Mouse (Mus musculus) stomach, embryonic 16.5 days (tissue): ENCODE results near the gene Phactr2. TPM values are rescaled to one million over a fixed set of nuclear protein-coding genes. Genes with fewer than 3 reads are reported as not detected.

ENCODE experiments used
- ATAC-seq: fragments of 200-750 bp; cut with Nextera tagmentation; 2 replicates; pipeline ENCODE4 v1.8.0; 2017; ENCODE audit warnings: moderate number of reproducible peaks, moderate TSS enrichment; ENCODE audit not compliant: insufficient read depth, low FRiP score
- H3K27ac ChIP-seq: fragments of 300-500 bp; sonication (generic); 2 replicates; pipeline ENCODE4 v1.5.1; 2014; ENCODE audit warnings: low read length
- H3K27me3 ChIP-seq: fragments of 300-500 bp; sonication (generic); 2 replicates; pipeline ENCODE4 v1.6.1; 2014; ENCODE audit warnings: low read length, control low read depth, mixed read lengths; ENCODE audit not compliant: control insufficient read depth, insufficient read depth
- H3K36me3 ChIP-seq: fragments of 300-500 bp; sonication (generic); 2 replicates; pipeline ENCODE4 v1.6.1; 2014; ENCODE audit warnings: low read length; ENCODE audit not compliant: control insufficient read depth, insufficient read depth
- H3K4me1 ChIP-seq: fragments of 300-500 bp; sonication (generic); 2 replicates; pipeline ENCODE4 v1.6.1; 2014; ENCODE audit warnings: low read length, control low read depth, mixed read lengths; ENCODE audit not compliant: control insufficient read depth, insufficient read depth
- H3K4me2 ChIP-seq: fragments of 300-500 bp; sonication (generic); 2 replicates; pipeline ENCODE4 v1.6.1; 2014; ENCODE audit warnings: low read depth, low read length, mixed read lengths
- H3K4me3 ChIP-seq: fragments of 300-500 bp; sonication (generic); replicated peaks from 2 replicates; pipeline ENCODE4 v1.5.1; 2014; ENCODE audit warnings: mild to moderate bottlenecking, low read length
- H3K9ac ChIP-seq: fragments of 300-500 bp; sonication (generic); 2 replicates; pipeline ENCODE4 v1.6.1; 2014; ENCODE audit warnings: low read length
- H3K9me3 ChIP-seq: fragments of 300-500 bp; sonication (generic); replicated peaks from 2 replicates; pipeline ENCODE4 v1.6.1; 2016; ENCODE audit warnings: low read length, control low read depth; ENCODE audit not compliant: control insufficient read depth
- WGBS: fragments of 180-500 bp; shearing (Covaris S2); extraction: QIAGEN DNeasy Blood & Tissue Kit; methylation state at CpG from one replicate; pipeline ENCODE4 v1.1.7; 2014; 5-methylcytosine and 5-hydroxymethylcytosine counted together
- polyA plus RNA-seq: library from polyadenylated mRNA; unstranded; fragments of >200 nt; fragmentation: Nextera tagmentation; extraction: Ambion mirVana; gene quantifications from 2 replicates; pipeline ENCODE4 v1.2.1, GENCODE M21; 2015

The Phactr2 gene
- polyA plus RNA-seq, 1 experiment from 2014 or later: 26.4 TPM

DNA sequence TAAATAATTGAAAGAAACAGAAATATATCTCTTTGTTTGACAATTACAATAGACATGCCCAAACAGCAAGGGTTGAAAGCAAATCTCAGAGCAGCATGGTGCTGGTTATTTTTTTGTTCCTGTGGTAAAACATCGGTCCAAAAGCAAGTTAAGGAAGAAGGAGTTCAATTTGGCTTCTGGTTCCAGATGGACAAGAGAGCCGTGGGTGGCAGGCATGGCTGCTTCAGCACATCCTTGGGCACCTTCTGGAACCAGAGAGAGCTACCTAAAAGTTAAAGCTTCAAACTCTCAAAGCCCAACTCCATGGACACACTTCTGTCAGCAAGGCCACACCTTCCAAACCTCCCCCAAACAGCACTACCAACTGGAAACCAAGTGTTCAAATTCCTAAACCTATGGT, 140.4 kb downstream of the Phactr2 start:
- no peak for ATAC-seq
- no peak overlapping the region for H3K9ac ChIP-seq

DNA sequence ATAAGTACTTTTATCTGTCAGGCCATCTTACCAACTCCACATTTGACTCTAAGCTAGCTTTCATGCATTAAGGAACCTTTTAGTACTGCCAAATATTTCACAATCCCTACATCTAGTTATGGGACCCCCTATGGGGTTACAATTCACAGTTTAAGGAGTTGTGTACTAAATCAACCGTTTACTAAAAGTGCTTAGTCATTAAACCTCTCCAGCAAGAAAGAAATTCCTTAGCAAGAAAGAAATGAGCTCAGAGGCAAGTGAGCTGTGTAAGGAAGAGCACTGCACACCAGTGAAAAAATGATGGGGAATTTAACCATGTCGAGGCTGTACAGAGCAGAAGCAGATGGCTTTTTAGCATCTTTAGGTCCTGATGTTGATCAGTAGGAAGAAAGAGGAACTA, 141.2 kb downstream of the Phactr2 start:
- ATAC-seq: no peak
- 45% methylated on average over 2 of the region's 2 CpGs for WGBS
- no peaks in the 10 kb centered on the region for H3K9me3 ChIP-seq
- H3K9ac ChIP-seq: no peak overlapping the region
- no peak overlapping the region for H3K4me2 ChIP-seq
- peaks cover 5% of the 10 kb centered on the region for H3K4me1 ChIP-seq
- H3K4me3 ChIP-seq: no peak overlapping the region
- no peaks in the 10 kb centered on the region for H3K36me3 ChIP-seq
- no peaks in the 10 kb centered on the region for H3K27me3 ChIP-seq
- no peak overlapping the region for H3K27ac ChIP-seq

More for the DNA sequence above, 140.4 kb downstream of the Phactr2 start:
- no peaks in the 10 kb centered on the region for H3K9me3 ChIP-seq
- H3K27ac ChIP-seq: no peak overlapping the region
- 78% methylated on average over 2 of the region's 2 CpGs for WGBS
- no peaks in the 10 kb centered on the region for H3K27me3 ChIP-seq
- H3K36me3 ChIP-seq: no peaks in the 10 kb centered on the region
- H3K4me1 ChIP-seq: no peaks in the 10 kb centered on the region
- H3K4me3 ChIP-seq: no peak overlapping the region
- H3K4me2 ChIP-seq: no peak overlapping the region

DNA sequence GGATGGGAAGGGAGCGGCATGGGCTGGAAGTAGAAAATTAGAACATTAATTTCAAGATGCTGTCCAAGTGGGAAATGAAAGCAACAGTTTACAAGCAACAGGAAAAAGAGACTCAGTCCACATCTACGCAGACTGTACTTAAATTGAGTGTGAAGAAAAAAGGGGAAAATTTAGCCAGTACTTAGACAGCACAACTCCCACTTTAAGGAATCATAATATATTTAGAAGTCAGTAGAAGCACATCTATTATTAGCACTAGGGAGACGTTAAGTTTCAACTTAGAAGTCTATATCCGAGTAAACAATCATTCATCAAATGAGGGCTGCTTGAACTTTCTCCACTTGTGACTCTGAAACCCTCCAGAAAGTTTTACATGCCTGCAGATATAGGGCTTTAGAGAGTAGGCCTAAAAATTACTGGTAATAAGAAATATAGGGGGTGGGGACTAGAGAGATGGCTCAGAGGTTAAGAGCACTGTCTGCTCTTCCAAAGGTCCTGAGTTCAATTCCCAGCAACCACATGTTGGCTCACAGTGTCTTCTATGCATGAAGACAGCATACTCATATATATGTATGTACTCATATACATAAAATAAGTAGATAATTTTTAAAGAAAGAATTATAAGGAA, 142.7 kb downstream of the Phactr2 start:
- 38% methylated on average over 4 of the region's 4 CpGs for WGBS
- no peaks in the 10 kb centered on the region for H3K9me3 ChIP-seq
- no peaks in the 10 kb centered on the region for H3K27me3 ChIP-seq
- peak overlapping the region; percentile 43 for H3K27ac ChIP-seq
- no peak overlapping the region for H3K4me3 ChIP-seq
- H3K36me3 ChIP-seq: no peaks in the 10 kb centered on the region
- H3K4me1 ChIP-seq: peaks cover 18% of the 10 kb centered on the region
- H3K4me2 ChIP-seq: no peak overlapping the region
- H3K9ac ChIP-seq: no peak overlapping the region
- peak; percentile 38; the same call in 1 of the 2 replicates for ATAC-seq

GRCm38 (mm10) chr10:13328602-13329001, 145.6 kb downstream of the Phactr2 start:
- Histone ChIP-seq H3K27me3 (no peaks in the 10 kb centered on the region), H3K4me1 (peaks cover 24% of the 10 kb centered on the region), H3K9me3 (no peaks in the 10 kb centered on the region), H3K27ac (peak overlapping the region; percentile 86), H3K9ac (no peak overlapping the region), H3K36me3 (no peaks in the 10 kb centered on the region), H3K4me2 (peak overlapping the region; percentile 3; the same call in 1 of the 2 replicates), H3K4me3 (no peak overlapping the region)
- ATAC-seq: peak; percentile 52
- 28% methylated on average over 3 of the region's 3 CpGs for whole genome bisulfite sequencing

GRCm38 (mm10) chr10:13326149-13326873, 147.9 kb downstream of the Phactr2 start:
- no peak overlapping the region for H3K4me2 ChIP-seq
- H3K36me3 ChIP-seq: no peaks in the 10 kb centered on the region
- WGBS: 56% methylated on average over 14 of the region's 14 CpGs
- no peak overlapping the region for H3K9ac ChIP-seq
- H3K27me3 ChIP-seq: no peaks in the 10 kb centered on the region
- no peak overlapping the region for H3K4me3 ChIP-seq
- no peak for ATAC-seq
- H3K4me1 ChIP-seq: peaks cover 34% of the 10 kb centered on the region
- H3K27ac ChIP-seq: peak overlapping the region; percentile 86
- no peaks in the 10 kb centered on the region for H3K9me3 ChIP-seq

DNA sequence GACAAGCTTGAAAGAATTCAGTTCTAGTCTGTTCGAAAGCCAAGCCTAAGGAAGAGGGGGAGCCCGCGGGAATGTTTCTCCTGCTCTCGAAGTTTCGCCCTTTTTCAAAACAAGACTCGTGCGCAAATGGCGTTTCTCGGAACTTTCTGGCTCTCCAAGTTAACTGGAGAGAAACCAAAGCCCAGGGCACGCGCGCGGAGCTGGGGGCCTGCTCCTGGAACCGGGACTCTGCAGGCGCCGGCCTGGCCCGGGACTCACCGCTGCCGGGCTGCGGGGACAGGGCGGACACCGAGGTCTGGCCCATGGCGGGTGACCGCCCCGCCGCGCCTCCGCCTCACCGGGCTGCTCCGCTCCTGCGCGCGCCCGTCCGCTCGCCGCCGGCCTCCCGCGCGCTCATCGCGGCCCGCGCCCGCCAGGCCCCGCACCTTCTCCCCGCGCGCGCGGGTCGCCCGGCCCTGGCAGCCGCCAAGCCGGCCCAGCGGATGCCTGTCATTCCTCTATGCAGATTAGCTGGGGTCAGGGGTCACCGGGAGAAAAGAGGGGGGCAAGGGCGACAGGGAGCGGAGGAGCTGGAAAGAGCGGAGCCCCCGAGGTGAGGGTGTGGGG, 150.3 kb downstream of the Phactr2 start:
- ATAC-seq: peak; percentile 82
- H3K4me1 ChIP-seq: peaks cover 34% of the 10 kb centered on the region
- H3K27me3 ChIP-seq: no peaks in the 10 kb centered on the region
- peak overlapping the region; percentile 100 for H3K27ac ChIP-seq
- under 1% methylated on average over 61 of the region's 62 CpGs for WGBS
- peak overlapping the region; percentile 96 for H3K9ac ChIP-seq
- H3K4me3 ChIP-seq: peak overlapping the region; percentile 64
- H3K4me2 ChIP-seq: peak overlapping the region; percentile 78
- no peaks in the 10 kb centered on the region for H3K9me3 ChIP-seq
- no peaks in the 10 kb centered on the region for H3K36me3 ChIP-seq

- WGBS: 6% methylated on average over 12 of the region's 12 CpGs
- Histone ChIP-seq H3K9me3 (no peaks in the 10 kb centered on the region), H3K27ac (peak overlapping the region; percentile 100), H3K9ac (peak overlapping the region; percentile 96), H3K4me3 (peak overlapping the region; percentile 64), H3K27me3 (no peaks in the 10 kb centered on the region), H3K4me2 (peak overlapping the region; percentile 78), H3K4me1 (peaks cover 30% of the 10 kb centered on the region), H3K36me3 (no peaks in the 10 kb centered on the region)
- peak; percentile 76; the same call in 1 of the 2 replicates for ATAC-seq
Observed at GRCm38 (mm10) chr10:13323139-13323805, 150.9 kb downstream of the Phactr2 start.

DNA sequence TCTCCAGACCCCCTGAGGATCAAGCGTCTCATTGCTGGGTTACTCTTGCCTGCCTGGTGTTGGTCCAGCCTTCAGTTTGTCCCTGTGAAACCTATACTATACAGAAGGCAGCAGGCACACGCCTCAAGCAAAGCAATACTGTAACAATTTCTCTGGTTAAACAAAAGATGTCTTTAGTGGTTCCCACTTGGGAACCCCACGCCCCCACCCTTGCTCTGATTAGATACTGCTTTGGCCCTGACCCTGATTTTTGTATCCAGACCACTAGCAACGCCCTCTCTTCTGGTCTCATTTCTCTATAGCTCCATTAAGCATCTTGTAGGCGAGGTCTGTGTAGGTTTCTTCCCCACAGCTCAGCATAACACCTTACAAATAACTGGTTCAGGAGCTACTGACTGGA, 159.2 kb downstream of the Phactr2 start:
- Histone ChIP-seq H3K36me3 (no peaks in the 10 kb centered on the region), H3K9me3 (no peaks in the 10 kb centered on the region), H3K4me2 (no peak overlapping the region), H3K27me3 (no peaks in the 10 kb centered on the region), H3K9ac (0 out of 2 replicates have a peak overlapping the region, but pooled peaks have one; percentile 3), H3K27ac (peak overlapping the region; percentile 84), H3K4me1 (peaks cover 24% of the 10 kb centered on the region), H3K4me3 (no peak overlapping the region)
- peak; percentile 27; the same call in 1 of the 2 replicates for ATAC-seq
- 66% methylated on average over 5 of the region's 5 CpGs for WGBS
